Mouse (Mus musculus) C2C12 (cell line): ENCODE results near the gene Lhfpl4.

ENCODE experiments used
- CEBPB ChIP-seq: IDR thresholded peaks from one replicate; pipeline ENCODE4 v1.6.1; 2011; ENCODE audit warnings: low read depth, mild to moderate bottlenecking, control low read depth, moderate library complexity
- CTCF ChIP-seq: IDR thresholded peaks from one replicate; pipeline ENCODE4 v1.5.1; 2011; ENCODE audit not compliant: control insufficient read depth, insufficient read depth, insufficient read length
- FOSL1 ChIP-seq: IDR thresholded peaks from one replicate; pipeline ENCODE4 v1.8.0; 2011; ENCODE audit warnings: mild to moderate bottlenecking, low read length; ENCODE audit not compliant: poor library complexity, insufficient read depth, severe bottlenecking
- MAX ChIP-seq: IDR thresholded peaks from one replicate; pipeline ENCODE4 v1.6.1; 2011; ENCODE audit warnings: mild to moderate bottlenecking, control low read depth
- MYOD1 ChIP-seq: IDR thresholded peaks from one replicate; pipeline ENCODE4 v1.6.1; 2011; ENCODE audit warnings: low read depth; ENCODE audit not compliant: control insufficient read depth, insufficient read length
- MYOG ChIP-seq: IDR thresholded peaks from one replicate; pipeline ENCODE4 v1.6.1; 2011; ENCODE audit not compliant: control insufficient read depth, insufficient read length; ENCODE audit errors: extremely low read depth
- USF1 ChIP-seq: IDR thresholded peaks from one replicate; pipeline ENCODE4 v1.6.1; 2011; ENCODE audit warnings: low read depth, mild to moderate bottlenecking, control low read depth, moderate library complexity

DNA sequence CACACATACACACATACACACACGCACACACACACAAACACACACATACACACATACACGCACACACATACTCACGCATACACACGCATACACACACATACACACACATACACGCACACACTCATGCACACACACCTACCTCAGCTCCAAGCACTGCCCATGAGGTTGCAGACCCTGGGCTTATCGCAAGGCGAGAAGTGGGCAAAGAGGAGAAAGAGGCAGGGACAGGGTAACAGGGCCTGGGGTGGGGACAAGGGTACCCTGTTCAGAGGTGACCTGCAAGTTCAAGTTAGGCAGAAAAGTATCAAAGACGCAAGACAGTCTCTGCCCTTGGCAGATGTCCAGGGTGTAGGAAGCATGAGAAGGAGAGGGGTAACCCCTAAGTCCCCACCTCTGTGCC is 24.5 kb downstream of the Lhfpl4 start:
- no peak for TF ChIP-seq CTCF
- no peak for TF ChIP-seq MYOD1
- no peak for TF ChIP-seq MAX
- no peak for TF ChIP-seq USF1
- TF ChIP-seq MYOG: no peak
- no peak for TF ChIP-seq CEBPB
- TF ChIP-seq FOSL1: no peak
